Mouse (Mus musculus) forebrain, embryonic 13.5 days (tissue): ENCODE results near the gene Dcaf8. TPM values are rescaled to one million over a fixed set of nuclear protein-coding genes. Genes with fewer than 3 reads are reported as not detected.
A peak's percentile ranks its signal among the peaks of the same experiment; 100 is the strongest.

Source experiments
- ATAC-seq: fragments of 200-750 bp; cut with Nextera tagmentation; 2 replicates; pipeline ENCODE4 v1.8.0; 2017
- H3K27ac ChIP-seq: fragments of 300-500 bp; sonication (generic); 2 replicates; pipeline ENCODE4 v1.5.1; 2015; ENCODE audit warnings: inconsistent platforms, mild to moderate bottlenecking, moderate library complexity
- H3K27me3 ChIP-seq: fragments of 300-500 bp; sonication (generic); 2 replicates; pipeline ENCODE4 v1.6.1; 2015; ENCODE audit warnings: mild to moderate bottlenecking, inconsistent platforms
- H3K36me3 ChIP-seq: fragments of 300-500 bp; sonication (generic); 2 replicates; pipeline ENCODE4 v1.6.1; 2015; ENCODE audit warnings: mild to moderate bottlenecking, inconsistent platforms; ENCODE audit not compliant: poor library complexity, severe bottlenecking
- H3K4me1 ChIP-seq: fragments of 300-500 bp; sonication (generic); 2 replicates; pipeline ENCODE4 v1.6.1; 2015; ENCODE audit warnings: inconsistent platforms
- H3K4me2 ChIP-seq: fragments of 300-500 bp; sonication (generic); 2 replicates; pipeline ENCODE4 v1.6.1; 2015; ENCODE audit warnings: inconsistent platforms, mild to moderate bottlenecking, moderate library complexity
- H3K4me3 ChIP-seq: fragments of 300-500 bp; sonication (generic); 2 replicates; pipeline ENCODE4 v1.5.1; 2015; ENCODE audit warnings: mild to moderate bottlenecking, inconsistent platforms
- H3K9ac ChIP-seq: fragments of 300-500 bp; sonication (generic); 2 replicates; pipeline ENCODE4 v1.6.1; 2015; ENCODE audit warnings: mild to moderate bottlenecking, inconsistent platforms
- H3K9me3 ChIP-seq: fragments of 300-500 bp; sonication (generic); replicated peaks from 2 replicates; pipeline ENCODE4 v1.6.1; 2016; ENCODE audit warnings: inconsistent platforms
- WGBS: fragments of 180-500 bp; shearing (Covaris S2); methylation state at CpG from one replicate; pipeline ENCODE4 v1.1.7; 2015; 5-methylcytosine and 5-hydroxymethylcytosine counted together
- polyA plus RNA-seq: library from polyadenylated mRNA; unstranded; fragments of >200 nt; fragmentation: Nextera tagmentation; extraction: Ambion mirVana; gene quantifications from 2 replicates; pipeline ENCODE4 v1.2.1, GENCODE M21; 2015

Gene Dcaf8
- polyA plus RNA-seq, 1 experiment from 2014 or later, result 112 TPM

GRCm38 (mm10) chr1:172180881-172181280 lies 33.0 kb downstream of the Dcaf8 start:
- no peak overlapping the region for H3K9ac ChIP-seq
- ATAC-seq, result no peak
- H3K4me3 ChIP-seq, result no peak overlapping the region
- WGBS, result 88% methylated on average over 4 of the region's 4 CpGs
- H3K36me3 ChIP-seq, result peaks cover 72% of the 10 kb centered on the region
- no peaks in the 10 kb centered on the region for H3K27me3 ChIP-seq
- H3K27ac ChIP-seq, result no peak overlapping the region
- no peaks in the 10 kb centered on the region for H3K4me1 ChIP-seq
- H3K9me3 ChIP-seq, result no peaks in the 10 kb centered on the region
- no peak overlapping the region for H3K4me2 ChIP-seq

DNA sequence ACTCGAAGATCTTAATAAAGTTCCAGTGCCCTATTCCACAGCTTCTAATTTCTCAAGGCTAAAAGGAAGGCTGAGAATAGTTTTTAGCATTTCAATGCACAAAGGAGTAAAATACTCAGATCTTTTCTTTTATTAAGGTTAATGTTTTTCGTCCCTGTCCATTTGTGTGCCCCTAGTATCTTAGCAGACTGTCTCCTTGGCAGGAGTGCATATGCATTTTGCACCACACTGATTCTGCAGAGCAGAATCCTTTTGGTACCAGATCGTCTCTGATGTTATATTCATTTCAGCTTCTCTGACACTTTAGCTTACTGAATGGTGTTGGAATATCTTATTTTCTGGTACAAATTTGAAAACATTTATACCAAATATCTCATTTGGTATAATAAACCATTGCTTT lies 33.9 kb downstream of the Dcaf8 start:
- H3K27ac ChIP-seq, result no peak overlapping the region
- H3K27me3 ChIP-seq, result no peaks in the 10 kb centered on the region
- H3K4me1 ChIP-seq, result no peaks in the 10 kb centered on the region
- H3K9me3 ChIP-seq, result no peaks in the 10 kb centered on the region
- WGBS, result 90% methylated on average over 3 of the region's 3 CpGs
- H3K9ac ChIP-seq, result no peak overlapping the region
- peaks cover 74% of the 10 kb centered on the region for H3K36me3 ChIP-seq
- no peak overlapping the region for H3K4me3 ChIP-seq
- no peak for ATAC-seq
- no peak overlapping the region for H3K4me2 ChIP-seq

- Histone ChIP-seq H3K9ac (no peak overlapping the region), H3K9me3 (no peaks in the 10 kb centered on the region), H3K4me2 (no peak overlapping the region), H3K27me3 (no peaks in the 10 kb centered on the region), H3K4me1 (no peaks in the 10 kb centered on the region), H3K36me3 (peaks cover 79% of the 10 kb centered on the region), H3K27ac (no peak overlapping the region), H3K4me3 (no peak overlapping the region)
- ATAC-seq, result no peak
- WGBS, result over 99% methylated on average over 6 of the region's 6 CpGs
These were observed 35.2 kb downstream of the Dcaf8 start for GRCm38 (mm10) chr1:172183056-172183455.

GRCm38 (mm10) chr1:172183915-172184314 lies 36.0 kb downstream of the Dcaf8 start:
- Histone ChIP-seq H3K4me2 (no peak overlapping the region), H3K36me3 (peaks cover 80% of the 10 kb centered on the region), H3K9me3 (no peaks in the 10 kb centered on the region), H3K27ac (no peak overlapping the region), H3K4me3 (no peak overlapping the region), H3K27me3 (no peaks in the 10 kb centered on the region), H3K9ac (no peak overlapping the region), H3K4me1 (no peaks in the 10 kb centered on the region)
- no peak for ATAC-seq

DNA sequence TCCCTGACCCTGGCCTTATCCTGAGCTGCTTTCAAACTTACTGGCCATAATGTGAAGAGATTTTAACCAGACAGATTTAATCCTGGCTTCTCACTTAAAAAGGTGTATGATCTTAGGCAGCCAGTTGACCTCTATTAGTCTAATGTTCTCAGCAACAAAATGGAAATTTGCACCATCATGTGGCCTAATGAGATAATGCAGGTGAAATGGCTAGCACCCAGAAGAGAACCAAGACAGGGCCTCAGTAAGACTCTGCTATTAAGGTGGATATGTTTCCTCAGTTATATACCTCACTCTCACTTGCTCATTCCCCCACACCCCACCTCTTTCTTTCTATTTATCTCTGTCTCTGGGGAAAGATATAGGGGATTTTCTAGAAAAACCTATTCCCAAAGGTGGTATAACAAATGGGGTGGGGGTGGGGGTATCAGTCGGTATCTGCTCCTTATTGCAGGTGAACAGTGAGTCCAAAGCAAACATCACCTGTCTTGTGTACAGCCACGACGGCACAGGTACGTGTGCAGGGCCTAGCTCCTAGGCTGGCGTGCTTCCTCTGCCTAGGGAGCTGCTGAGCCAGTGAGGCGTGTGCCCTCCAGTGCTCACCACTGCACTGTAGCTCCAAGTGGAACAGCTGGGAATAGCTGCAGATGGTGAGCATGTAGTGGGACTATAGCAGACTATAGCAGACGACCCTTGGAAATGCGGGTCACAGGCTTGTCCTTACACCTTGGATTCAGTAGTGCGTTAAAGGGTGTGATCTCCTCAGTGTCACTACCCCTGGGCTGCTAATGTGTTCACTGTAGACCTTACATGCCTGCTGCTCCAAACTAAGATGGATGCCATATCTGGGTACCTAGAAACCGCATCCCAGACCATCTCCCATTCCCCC lies 38.8 kb downstream of the Dcaf8 start:
- Histone ChIP-seq H3K36me3 (peaks cover 82% of the 10 kb centered on the region), H3K27ac (no peak overlapping the region), H3K4me2 (no peak overlapping the region), H3K9ac (no peak overlapping the region), H3K27me3 (no peaks in the 10 kb centered on the region), H3K4me3 (no peak overlapping the region), H3K4me1 (no peaks in the 10 kb centered on the region), H3K9me3 (no peaks in the 10 kb centered on the region)
- 0 out of 2 replicates have a peak, but pooled peaks have one; percentile 41 for ATAC-seq
- WGBS, result 95% methylated on average over 10 of the region's 10 CpGs

DNA sequence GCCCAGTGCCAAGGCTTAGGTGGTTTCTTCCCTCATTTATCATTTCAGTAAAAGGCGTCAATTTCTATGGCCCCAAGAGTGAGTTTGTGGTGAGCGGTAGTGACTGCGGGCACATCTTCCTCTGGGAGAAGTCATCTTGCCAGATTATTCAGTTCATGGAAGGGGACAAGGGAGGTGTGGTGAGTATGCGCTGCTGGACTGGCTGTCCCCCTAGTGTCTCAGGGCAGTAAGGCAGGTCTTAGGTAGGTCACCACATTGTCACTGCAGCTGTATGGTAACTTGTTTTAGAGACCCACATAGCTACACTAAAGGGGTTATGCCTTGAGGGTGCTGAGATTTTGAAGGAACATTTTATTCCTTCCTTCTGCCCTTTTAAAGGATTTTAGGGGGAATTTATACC lies 41.0 kb downstream of the Dcaf8 start:
- Histone ChIP-seq H3K36me3 (peaks cover 87% of the 10 kb centered on the region), H3K9me3 (no peaks in the 10 kb centered on the region), H3K27ac (no peak overlapping the region; the same call in 1 of the 2 replicates), H3K9ac (no peak overlapping the region), H3K4me3 (no peak overlapping the region), H3K27me3 (no peaks in the 10 kb centered on the region), H3K4me2 (no peak overlapping the region), H3K4me1 (no peaks in the 10 kb centered on the region)
- no peak for ATAC-seq
- 66% methylated on average over 4 of the region's 4 CpGs for WGBS

DNA sequence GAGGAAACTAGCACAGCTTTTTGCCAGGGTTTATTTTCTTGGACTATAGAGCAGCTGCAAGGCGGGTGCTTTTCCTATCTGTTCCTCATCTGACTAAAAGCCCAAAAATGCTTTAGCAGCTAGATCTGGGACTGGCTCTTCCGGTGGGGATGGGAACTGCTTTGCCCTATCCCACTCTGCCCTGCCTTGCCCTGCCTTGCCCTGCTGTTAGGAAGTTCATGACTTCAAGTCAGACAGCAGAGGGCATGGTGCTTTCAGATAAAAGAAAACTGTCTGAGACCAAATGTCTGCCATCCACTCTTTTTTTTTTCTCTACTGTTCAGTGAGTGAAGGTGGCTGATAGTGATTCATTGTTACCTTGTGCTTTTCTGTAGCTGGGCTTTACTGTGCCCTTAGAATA lies 43.7 kb downstream of the Dcaf8 start:
- 88% methylated on average over 2 of the region's 2 CpGs for WGBS
- no peaks in the 10 kb centered on the region for H3K4me1 ChIP-seq
- no peak for ATAC-seq
- peaks cover 93% of the 10 kb centered on the region for H3K36me3 ChIP-seq
- no peak overlapping the region for H3K27ac ChIP-seq
- H3K9me3 ChIP-seq, result no peaks in the 10 kb centered on the region
- no peak overlapping the region for H3K4me3 ChIP-seq
- no peaks in the 10 kb centered on the region for H3K27me3 ChIP-seq
- no peak overlapping the region for H3K4me2 ChIP-seq
- 0 out of 2 replicates have a peak overlapping the region, but pooled peaks have one; percentile 5 for H3K9ac ChIP-seq

DNA sequence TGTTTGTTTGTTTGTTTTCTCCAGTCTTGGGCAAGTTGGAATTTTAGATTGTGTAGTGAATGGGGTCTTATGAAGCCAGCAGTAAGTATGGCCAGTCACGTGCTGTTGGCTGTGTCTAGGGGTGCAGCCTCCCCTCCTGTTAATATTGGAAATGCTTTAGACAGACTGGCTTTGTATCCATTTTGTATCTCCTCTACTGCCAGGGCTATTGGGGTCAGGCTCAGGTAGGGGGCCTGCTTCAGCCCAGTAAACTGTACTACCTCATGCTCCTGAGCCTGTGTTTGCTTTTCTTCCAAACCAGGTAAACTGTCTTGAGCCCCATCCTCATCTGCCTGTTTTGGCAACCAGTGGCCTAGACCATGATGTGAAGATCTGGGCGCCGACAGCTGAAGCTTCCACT lies 44.3 kb downstream of the Dcaf8 start:
- ATAC-seq, result no peak
- Histone ChIP-seq H3K4me1 (no peaks in the 10 kb centered on the region), H3K36me3 (peaks cover 93% of the 10 kb centered on the region), H3K27ac (no peak overlapping the region), H3K27me3 (no peaks in the 10 kb centered on the region), H3K9ac (no peak overlapping the region), H3K4me2 (no peak overlapping the region), H3K9me3 (no peaks in the 10 kb centered on the region), H3K4me3 (no peak overlapping the region)
- WGBS, result 95% methylated on average over 3 of the region's 3 CpGs

- peak overlapping the region; percentile 21; the same call in 1 of the 2 replicates for H3K27ac ChIP-seq
- no peak overlapping the region for H3K9ac ChIP-seq
- WGBS, result 77% methylated on average over 8 of the region's 8 CpGs
These were observed 46.6 kb downstream of the Dcaf8 start for GRCm38 (mm10) chr1:172194435-172194834.

GRCm38 (mm10) chr1:172197146-172197545 lies 49.3 kb downstream of the Dcaf8 start:
- ATAC-seq, result no peak
- no peaks in the 10 kb centered on the region for H3K27me3 ChIP-seq
- H3K36me3 ChIP-seq, result peaks cover 78% of the 10 kb centered on the region
- H3K27ac ChIP-seq, result peak overlapping the region; percentile 32
- H3K4me2 ChIP-seq, result no peak overlapping the region
- H3K4me3 ChIP-seq, result no peak overlapping the region
- H3K9ac ChIP-seq, result no peak overlapping the region
- H3K9me3 ChIP-seq, result no peaks in the 10 kb centered on the region
- 85% methylated on average over 3 of the region's 3 CpGs for WGBS
- peaks cover 31% of the 10 kb centered on the region for H3K4me1 ChIP-seq

More at GRCm38 (mm10) chr1:172194435-172194834, 46.6 kb downstream of the Dcaf8 start:
- no peaks in the 10 kb centered on the region for H3K9me3 ChIP-seq
- peaks cover 4% of the 10 kb centered on the region; the same call in 1 of the 2 replicates for H3K4me1 ChIP-seq
- H3K4me3 ChIP-seq, result no peak overlapping the region
- no peak for ATAC-seq
- no peaks in the 10 kb centered on the region for H3K27me3 ChIP-seq
- peaks cover 93% of the 10 kb centered on the region for H3K36me3 ChIP-seq
- H3K4me2 ChIP-seq, result no peak overlapping the region

- Histone ChIP-seq H3K9me3 (no peaks in the 10 kb centered on the region), H3K9ac (0 out of 2 replicates have a peak overlapping the region, but pooled peaks have one; percentile 23), H3K36me3 (peaks cover 71% of the 10 kb centered on the region), H3K4me3 (no peak overlapping the region), H3K4me1 (peaks cover 38% of the 10 kb centered on the region), H3K27me3 (no peaks in the 10 kb centered on the region), H3K27ac (peak overlapping the region; percentile 17; the same call in 1 of the 2 replicates), H3K4me2 (no peak overlapping the region)
- WGBS, result 77% methylated on average over 5 of the region's 5 CpGs
- no peak for ATAC-seq
These were observed 50.0 kb downstream of the Dcaf8 start for GRCm38 (mm10) chr1:172197851-172198250.

GRCm38 (mm10) chr1:172198316-172198715 lies 50.4 kb downstream of the Dcaf8 start:
- Histone ChIP-seq H3K9ac (no peak overlapping the region), H3K27me3 (no peaks in the 10 kb centered on the region), H3K27ac (peak overlapping the region; percentile 52; the same call in 1 of the 2 replicates), H3K9me3 (no peaks in the 10 kb centered on the region), H3K4me2 (no peak overlapping the region), H3K4me3 (no peak overlapping the region), H3K36me3 (peaks cover 71% of the 10 kb centered on the region), H3K4me1 (peaks cover 42% of the 10 kb centered on the region)
- no peak for ATAC-seq
- 91% methylated on average over 8 of the region's 8 CpGs for WGBS
